Mouse (Mus musculus) limb, embryonic 12.5 days (tissue): ENCODE data around the gene Stat4. TPM values are rescaled to one million over a fixed set of nuclear protein-coding genes. Genes with fewer than 3 reads are reported as not detected.

Source experiments
- ATAC-seq: fragments of 200-750 bp; cut with Nextera tagmentation; 2 replicates; pipeline ENCODE4 v1.8.0; 2017; ENCODE audit warnings: low read depth, moderate TSS enrichment; ENCODE audit not compliant: insufficient number of reproducible peaks, insufficient read depth, low FRiP score, low TSS enrichment
- H3K27ac ChIP-seq: fragments of 300-500 bp; sonication (generic); 2 replicates; pipeline ENCODE4 v1.5.1; 2016; ENCODE audit warnings: mild to moderate bottlenecking, moderate library complexity
- H3K27me3 ChIP-seq: fragments of 300-500 bp; sonication (generic); 2 replicates; pipeline ENCODE4 v1.6.1; 2016; ENCODE audit warnings: mild to moderate bottlenecking, moderate library complexity
- H3K36me3 ChIP-seq: fragments of 300-500 bp; sonication (generic); 2 replicates; pipeline ENCODE4 v1.6.1; 2016; ENCODE audit warnings: mild to moderate bottlenecking, moderate library complexity
- H3K4me1 ChIP-seq: fragments of 300-500 bp; sonication (generic); replicated peaks from 2 replicates; pipeline ENCODE4 v1.6.1; 2016
- H3K4me2 ChIP-seq: fragments of 300-500 bp; sonication (generic); 2 replicates; pipeline ENCODE4 v1.6.1; 2016; ENCODE audit warnings: mild to moderate bottlenecking, moderate library complexity
- H3K4me3 ChIP-seq: fragments of 300-500 bp; sonication (generic); replicated peaks from 2 replicates; pipeline ENCODE4 v1.5.1; 2016; ENCODE audit warnings: mild to moderate bottlenecking
- H3K9ac ChIP-seq: fragments of 300-500 bp; sonication (generic); replicated peaks from 2 replicates; pipeline ENCODE4 v1.6.1; 2016; ENCODE audit warnings: mild to moderate bottlenecking, moderate library complexity
- H3K9me3 ChIP-seq: fragments of 300-500 bp; sonication (generic); 2 replicates; pipeline ENCODE4 v1.6.1; 2016; ENCODE audit warnings: mild to moderate bottlenecking, moderate library complexity
- whole genome bisulfite sequencing: fragments of 180-500 bp; shearing (Covaris S2); methylation state at CpG from one replicate; pipeline ENCODE4 v1.1.7; 2016; 5-methylcytosine and 5-hydroxymethylcytosine counted together
- polyA plus RNA-seq: library from polyadenylated mRNA; unstranded; fragments of >200 nt; fragmentation: Nextera tagmentation; extraction: Ambion mirVana; gene quantifications from 2 replicates; pipeline ENCODE4 v1.2.1, GENCODE M21; 2016

The Stat4 gene
- polyA plus RNA-seq, 1 experiment from 2014 or later, result 2.1 TPM

- H3K4me1 ChIP-seq, result no peaks in the 10 kb centered on the region
- no peak overlapping the region for H3K4me2 ChIP-seq
- H3K9me3 ChIP-seq, result no peaks in the 10 kb centered on the region
- 87% methylated on average over 11 of the region's 11 CpGs for WGBS
- no peak for ATAC-seq
- no peaks in the 10 kb centered on the region for H3K36me3 ChIP-seq
- no peak overlapping the region for H3K27ac ChIP-seq
- H3K4me3 ChIP-seq, result no peak overlapping the region
- no peaks in the 10 kb centered on the region for H3K27me3 ChIP-seq
- no peak overlapping the region for H3K9ac ChIP-seq
These were observed 120.3 kb downstream of the Stat4 start for GRCm38 (mm10) chr1:52107206-52107605.

- no peaks in the 10 kb centered on the region; the same call in 1 of the 2 replicates for H3K4me1 ChIP-seq
- no peaks in the 10 kb centered on the region for H3K36me3 ChIP-seq
- no peaks in the 10 kb centered on the region for H3K27me3 ChIP-seq
- H3K4me2 ChIP-seq, result no peak overlapping the region
- ATAC-seq, result no peak
- no peaks in the 10 kb centered on the region for H3K9me3 ChIP-seq
- WGBS, result 61% methylated on average over 3 of the region's 3 CpGs
- H3K27ac ChIP-seq, result no peak overlapping the region
- no peak overlapping the region for H3K9ac ChIP-seq
- no peak overlapping the region for H3K4me3 ChIP-seq
These were observed 124.3 kb downstream of the Stat4 start for GRCm38 (mm10) chr1:52111217-52111616.

GRCm38 (mm10) chr1:52112301-52112700 is 125.4 kb downstream of the Stat4 start:
- H3K4me3 ChIP-seq, result no peak overlapping the region
- H3K36me3 ChIP-seq, result no peaks in the 10 kb centered on the region
- no peak overlapping the region for H3K4me2 ChIP-seq
- no peaks in the 10 kb centered on the region; the same call in 1 of the 2 replicates for H3K4me1 ChIP-seq
- no peaks in the 10 kb centered on the region for H3K27me3 ChIP-seq
- H3K27ac ChIP-seq, result no peak overlapping the region
- no peak for ATAC-seq
- 88% methylated on average over 1 of the region's 1 CpGs for WGBS
- H3K9ac ChIP-seq, result no peak overlapping the region
- H3K9me3 ChIP-seq, result no peaks in the 10 kb centered on the region

GRCm38 (mm10) chr1:52113067-52113665 is 126.2 kb downstream of the Stat4 start:
- no peak for ATAC-seq
- Histone ChIP-seq H3K4me3 (peak overlapping the region; percentile 36), H3K9me3 (no peaks in the 10 kb centered on the region), H3K27me3 (no peaks in the 10 kb centered on the region), H3K4me2 (peak overlapping the region; percentile 62), H3K36me3 (no peaks in the 10 kb centered on the region), H3K4me1 (no peaks in the 10 kb centered on the region; the same call in 1 of the 2 replicates), H3K27ac (0 out of 2 replicates have a peak overlapping the region, but pooled peaks have one; percentile 62), H3K9ac (peak overlapping the region; percentile 49)
- 23% methylated on average over 7 of the region's 7 CpGs for WGBS

GRCm38 (mm10) chr1:52113666-52114069 is 126.7 kb downstream of the Stat4 start:
- Histone ChIP-seq H3K4me1 (no peaks in the 10 kb centered on the region; the same call in 1 of the 2 replicates), H3K27ac (0 out of 2 replicates have a peak overlapping the region, but pooled peaks have one; percentile 62), H3K36me3 (no peaks in the 10 kb centered on the region), H3K9me3 (no peaks in the 10 kb centered on the region), H3K4me2 (peak overlapping the region; percentile 62), H3K27me3 (no peaks in the 10 kb centered on the region), H3K9ac (peak overlapping the region; percentile 49; the same call in 1 of the 2 replicates), H3K4me3 (peak overlapping the region; percentile 36)
- peak; percentile 94 for ATAC-seq
- under 1% methylated on average over 32 of the region's 32 CpGs for WGBS

- WGBS, result 75% methylated on average over 3 of the region's 3 CpGs
- Histone ChIP-seq H3K9ac (no peak overlapping the region), H3K4me1 (peaks cover 10% of the 10 kb centered on the region; the same call in 1 of the 2 replicates), H3K36me3 (no peaks in the 10 kb centered on the region), H3K27ac (no peak overlapping the region), H3K4me2 (no peak overlapping the region), H3K27me3 (peaks cover 3% of the 10 kb centered on the region; the same call in 1 of the 2 replicates), H3K4me3 (no peak overlapping the region), H3K9me3 (no peaks in the 10 kb centered on the region)
- ATAC-seq, result no peak
These were observed 129.5 kb downstream of the Stat4 start for GRCm38 (mm10) chr1:52116441-52116840.

GRCm38 (mm10) chr1:52117777-52118176 is 130.8 kb downstream of the Stat4 start:
- Histone ChIP-seq H3K4me1 (peaks cover 10% of the 10 kb centered on the region; the same call in 1 of the 2 replicates), H3K4me2 (no peak overlapping the region), H3K27ac (no peak overlapping the region), H3K9me3 (no peaks in the 10 kb centered on the region), H3K36me3 (no peaks in the 10 kb centered on the region), H3K4me3 (no peak overlapping the region), H3K9ac (no peak overlapping the region), H3K27me3 (peaks cover 3% of the 10 kb centered on the region; the same call in 1 of the 2 replicates)
- no peak for ATAC-seq
- WGBS, result 87% methylated on average over 1 of the region's 1 CpGs

GRCm38 (mm10) chr1:52118860-52119591 is 132.1 kb downstream of the Stat4 start, which contains the start of gene Stat1:
Stat1 (plus strand) TSS chr1:52119440.
- H3K27ac ChIP-seq, result peak within 1 kb of the TSS; percentile 57; the same call in 1 of the 2 replicates
- H3K4me3 ChIP-seq, result peak within 1 kb of the TSS; percentile 78
- H3K4me1 ChIP-seq, result peaks cover 10% of the 10 kb centered on the region; the same call in 1 of the 2 replicates
- peak within 1 kb of the TSS; percentile 70 for H3K9ac ChIP-seq
- H3K36me3 ChIP-seq, result no peaks in the 10 kb centered on the region
- peak within 1 kb of the TSS; percentile 92 for H3K4me2 ChIP-seq
- H3K27me3 ChIP-seq, result peaks cover 3% of the 10 kb centered on the region; the same call in 1 of the 2 replicates
- peak; percentile 92 for ATAC-seq
- 4% methylated on average over 37 of the region's 37 CpGs for WGBS
- H3K9me3 ChIP-seq, result no peaks in the 10 kb centered on the region

GRCm38 (mm10) chr1:52119691-52120090 is 132.7 kb downstream of the Stat4 start:
- peak; percentile 5; the same call in 1 of the 2 replicates for ATAC-seq
- H3K9me3 ChIP-seq, result no peaks in the 10 kb centered on the region
- H3K9ac ChIP-seq, result peak overlapping the region; percentile 70
- no peaks in the 10 kb centered on the region for H3K36me3 ChIP-seq
- H3K27me3 ChIP-seq, result peaks cover 3% of the 10 kb centered on the region; the same call in 1 of the 2 replicates
- H3K4me2 ChIP-seq, result peak overlapping the region; percentile 92
- H3K4me3 ChIP-seq, result peak overlapping the region; percentile 78
- H3K4me1 ChIP-seq, result peaks cover 10% of the 10 kb centered on the region; the same call in 1 of the 2 replicates
- no peak overlapping the region for H3K27ac ChIP-seq
- 1% methylated on average over 20 of the region's 20 CpGs for WGBS

- no peak overlapping the region for H3K27ac ChIP-seq
- peaks cover 10% of the 10 kb centered on the region; the same call in 1 of the 2 replicates for H3K4me1 ChIP-seq
- peaks cover 3% of the 10 kb centered on the region; the same call in 1 of the 2 replicates for H3K27me3 ChIP-seq
- no peaks in the 10 kb centered on the region for H3K36me3 ChIP-seq
- no peak for ATAC-seq
- H3K9ac ChIP-seq, result 0 out of 2 replicates have a peak overlapping the region, but pooled peaks have one; percentile 27
- peak overlapping the region; percentile 78 for H3K4me3 ChIP-seq
- WGBS, result 39% methylated on average over 10 of the region's 10 CpGs
- no peaks in the 10 kb centered on the region for H3K9me3 ChIP-seq
- peak overlapping the region; percentile 92 for H3K4me2 ChIP-seq
These were observed 133.2 kb downstream of the Stat4 start for GRCm38 (mm10) chr1:52120191-52120590.

- no peak for ATAC-seq
- 86% methylated on average over 3 of the region's 3 CpGs for WGBS
These were observed 134.1 kb downstream of the Stat4 start for GRCm38 (mm10) chr1:52121052-52121451.

More at GRCm38 (mm10) chr1:52121052-52121451, 134.1 kb downstream of the Stat4 start:
- Histone ChIP-seq H3K4me2 (no peak overlapping the region), H3K4me3 (no peak overlapping the region), H3K9ac (no peak overlapping the region), H3K36me3 (peaks cover 7% of the 10 kb centered on the region), H3K4me1 (peaks cover 10% of the 10 kb centered on the region; the same call in 1 of the 2 replicates), H3K27me3 (peaks cover 3% of the 10 kb centered on the region; the same call in 1 of the 2 replicates), H3K9me3 (no peaks in the 10 kb centered on the region), H3K27ac (no peak overlapping the region)
